ENCODE assay signal across 18 mouse cellular contexts in the genomic region with DNA sequence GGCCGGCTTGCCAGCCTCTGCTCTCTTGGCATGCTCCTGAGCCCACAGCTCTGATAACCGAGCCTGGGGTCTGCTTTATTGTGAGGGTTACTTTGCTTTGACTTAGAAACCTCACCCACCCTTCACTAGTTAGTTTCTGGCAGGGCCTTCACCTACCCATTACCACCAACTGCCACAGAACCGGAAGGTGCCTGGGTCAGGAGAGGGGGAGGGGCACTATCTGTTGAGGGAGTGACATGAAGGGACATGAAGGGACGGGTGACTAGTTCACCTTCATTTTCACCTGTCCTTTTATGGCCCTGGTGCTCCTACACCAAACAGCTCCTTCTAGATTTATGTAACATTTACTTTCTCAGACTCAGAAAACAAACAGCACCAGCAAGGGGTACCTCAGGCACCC. TPM values are rescaled to one million over a fixed set of nuclear protein-coding genes. Genes with fewer than 3 reads are reported as not detected.
DNase-seq lines count a peak whose midpoint lies in the region; ATAC-seq and TF ChIP-seq lines count a peak whose summit lies in the region.
"Had no signal": no experiment of that assay in that cellular context is flagged by ENCODE, and none has a peak within 500 bp of the region (broad histone marks: within the 10 kb centered on the region; RNA-seq: fewer than 3 reads in every experiment).

No protein-coding gene starts in this region.

- no peak overlapping the region for H3K4me3 ChIP-seq in hindbrain, embryonic 13.5 days
- H3K4me3 ChIP-seq in hindbrain, embryonic 11.5 days (ENCODE audit: low read depth, low read length), result no peak overlapping the region
- H3K4me3 ChIP-seq in liver, embryonic 16.5 days (ENCODE audit: low read depth, low read length), result no peak overlapping the region
- no peak overlapping the region for H3K4me3 ChIP-seq in stomach, postnatal 0 days (ENCODE audit: low read depth, low read length)
- H3K4me3 ChIP-seq: forebrain, embryonic 15.5 days; hindbrain, embryonic 15.5 days; left cerebral cortex, adult 2 months; myocyte had no signal

- 0 out of 2 replicates have a peak overlapping the region, but pooled peaks have one; percentile 30 for H3K9ac ChIP-seq in hindbrain, embryonic 13.5 days
- no peak overlapping the region for H3K9ac ChIP-seq in hindbrain, embryonic 11.5 days (ENCODE audit: low read depth, low read length)
- no peak overlapping the region for H3K9ac ChIP-seq in liver, embryonic 16.5 days (ENCODE audit: low read depth, low read length)
- no peak overlapping the region for H3K9ac ChIP-seq in stomach, postnatal 0 days (ENCODE audit: low read length)
- H3K9ac ChIP-seq: forebrain, embryonic 15.5 days; hindbrain, embryonic 15.5 days; liver, embryonic 14.5 days had no signal

- TF ChIP-seq EP300 in stomach, postnatal 0 days (optimal IDR thresholded peaks at IDR 0.05), result no peak

- H3K27me3 ChIP-seq in hindbrain, embryonic 13.5 days, result no peaks in the 10 kb centered on the region
- H3K27me3 ChIP-seq in hindbrain, embryonic 11.5 days (ENCODE audit: control insufficient read depth, insufficient read depth, low read length), result no peaks in the 10 kb centered on the region
- no peaks in the 10 kb centered on the region for H3K27me3 ChIP-seq in liver, embryonic 16.5 days (ENCODE audit: control insufficient read depth, insufficient read depth, low read depth, low read length)
- no peaks in the 10 kb centered on the region for H3K27me3 ChIP-seq in stomach, postnatal 0 days (ENCODE audit: control insufficient read depth, insufficient read depth, low read length)
- H3K27me3 ChIP-seq: forebrain, embryonic 15.5 days; hindbrain, embryonic 15.5 days; Patski had no signal

- TF ChIP-seq CTCF in stomach, postnatal 0 days (IDR thresholded peaks at IDR 0.05; ENCODE audit: low read depth), result no peak

- no peaks in the 10 kb centered on the region for H3K9me3 ChIP-seq in hindbrain, embryonic 13.5 days
- H3K9me3 ChIP-seq in hindbrain, embryonic 11.5 days (ENCODE audit: control insufficient read depth, low read length), result no peaks in the 10 kb centered on the region
- no peaks in the 10 kb centered on the region for H3K9me3 ChIP-seq in liver, embryonic 16.5 days (replicated peaks; ENCODE audit: control insufficient read depth, low read length)
- no peaks in the 10 kb centered on the region for H3K9me3 ChIP-seq in stomach, postnatal 0 days (ENCODE audit: control insufficient read depth, low read length)
- H3K9me3 ChIP-seq: forebrain, embryonic 15.5 days; hindbrain, embryonic 15.5 days had no signal

- H3K36me3 ChIP-seq in hindbrain, embryonic 13.5 days, result peaks cover 20% of the 10 kb centered on the region
- no peaks in the 10 kb centered on the region for H3K36me3 ChIP-seq in hindbrain, embryonic 11.5 days (ENCODE audit: control insufficient read depth, insufficient read depth, low read length)
- H3K36me3 ChIP-seq in liver, embryonic 16.5 days (ENCODE audit: control insufficient read depth, insufficient read depth), result peaks cover 5% of the 10 kb centered on the region; the same call in 1 of the 2 replicates
- H3K36me3 ChIP-seq in stomach, postnatal 0 days (ENCODE audit: control insufficient read depth, insufficient read depth, low read length), result peaks cover 5% of the 10 kb centered on the region; the same call in 1 of the 2 replicates

- H3K27ac ChIP-seq in hindbrain, embryonic 13.5 days, result no peak overlapping the region
- H3K27ac ChIP-seq in hindbrain, embryonic 11.5 days (ENCODE audit: low read depth, low read length), result no peak overlapping the region
- H3K27ac ChIP-seq in liver, embryonic 16.5 days (ENCODE audit: low read length), result peak overlapping the region; percentile 85
- peak overlapping the region; percentile 71 for H3K27ac ChIP-seq in stomach, postnatal 0 days (replicated peaks)
- H3K27ac ChIP-seq: forebrain, embryonic 15.5 days; hindbrain, embryonic 15.5 days; left cerebral cortex, adult 2 months; liver, embryonic 14.5 days; macrophage had no signal

- no peak overlapping the region for H3K4me2 ChIP-seq in hindbrain, embryonic 13.5 days
- H3K4me2 ChIP-seq in hindbrain, embryonic 11.5 days (replicated peaks; ENCODE audit: low read depth, low read length), result no peak overlapping the region
- no peak overlapping the region for H3K4me2 ChIP-seq in liver, embryonic 16.5 days (ENCODE audit: low read depth, low read length)
- H3K4me2 ChIP-seq in stomach, postnatal 0 days (replicated peaks; ENCODE audit: low read depth), result peak overlapping the region; percentile 31
- H3K4me2 ChIP-seq: forebrain, embryonic 15.5 days; hindbrain, embryonic 15.5 days had no signal

- WGBS in hindbrain, embryonic 13.5 days, result 93% methylated on average over 4 of the region's 4 CpGs
- 73% methylated on average over 4 of the region's 4 CpGs for WGBS in hindbrain, embryonic 11.5 days
- 30% methylated on average over 4 of the region's 4 CpGs for WGBS in liver, embryonic 16.5 days (ENCODE audit: insufficient replicate concordance)
- 46% methylated on average over 4 of the region's 4 CpGs for WGBS in stomach, postnatal 0 days

- ATAC-seq in hindbrain, embryonic 13.5 days (ENCODE audit: low FRiP score), result no peak
- no peak for ATAC-seq in hindbrain, embryonic 11.5 days (ENCODE audit: low FRiP score)
- ATAC-seq in liver, embryonic 16.5 days (ENCODE audit: low read depth), result no peak
- ATAC-seq in stomach, postnatal 0 days (ENCODE audit: low FRiP score, low TSS enrichment), result no peak
- ATAC-seq: forebrain, embryonic 15.5 days; Patski had no signal

- H3K4me1 ChIP-seq in hindbrain, embryonic 13.5 days (replicated peaks), result peaks cover 28% of the 10 kb centered on the region
- H3K4me1 ChIP-seq in hindbrain, embryonic 11.5 days (replicated peaks; ENCODE audit: control insufficient read depth, insufficient read depth, low read length), result peaks cover 2% of the 10 kb centered on the region; the same call in 1 of the 2 replicates
- H3K4me1 ChIP-seq in liver, embryonic 16.5 days (ENCODE audit: control insufficient read depth, low read depth, low read length), result peaks cover 32% of the 10 kb centered on the region
- no peaks in the 10 kb centered on the region for H3K4me1 ChIP-seq in stomach, postnatal 0 days (replicated peaks; ENCODE audit: control insufficient read depth, insufficient read depth)

- no peak for DNase-seq in hindbrain, embryonic 11.5 days (ENCODE audit: low spot score)
- DNase-seq in urinary bladder, postnatal 36 days (ENCODE audit: low spot score in 2 of 2), result peak; percentile 42 to 44
- no peak for DNase-seq in urinary bladder, postnatal 10 days (ENCODE audit: low spot score)
- DNase-seq in stomach, postnatal 0 days (ENCODE audit: low spot score), result no peak
- no peak for DNase-seq in adrenal gland, postnatal 25 days
- DNase-seq in layer of hippocampus, postnatal 10 days (ENCODE audit: low spot score in 2 of 2), result no peak
- DNase-seq: adrenal gland, adult 2 months; gastrocnemius, postnatal 36 days; thymus, adult 2 months had no signal

RNA-seq across cellular contexts. Expression of gene Cisd1, which starts 5.3 kb away (rescaled TPM):
- 253 and 266 TPM in 2 replicates for polyA plus RNA-seq in hindbrain, embryonic 13.5 days (2015; fragmentation: Nextera tagmentation; extraction: Ambion mirVana)
- polyA plus RNA-seq in hindbrain, embryonic 11.5 days (2014; fragmentation: Nextera tagmentation; extraction: Ambion mirVana), result 145 and 152 TPM in 2 replicates
- 61.9 and 69.4 TPM in 2 replicates for polyA plus RNA-seq in liver, embryonic 16.5 days (2015; fragmentation: Nextera tagmentation; extraction: Ambion mirVana)
- polyA plus RNA-seq in stomach, postnatal 0 days (2015; fragmentation: Nextera tagmentation; extraction: Ambion mirVana), result 143 and 147 TPM in 2 replicates
- total RNA-seq in adrenal gland, postnatal 25 days (2021), result 95.3 and 110 TPM in 2 replicates
- 100 to 1,000 TPM; 122 to 130 TPM for total RNA-seq in layer of hippocampus, postnatal 10 days (2021)

RNA-seq across cellular contexts. Expression of gene Ipmk, which starts 8.1 kb away (rescaled TPM):
- polyA plus RNA-seq in hindbrain, embryonic 13.5 days (2015; fragmentation: Nextera tagmentation; extraction: Ambion mirVana), result 16.7 and 16.9 TPM in 2 replicates
- polyA plus RNA-seq in hindbrain, embryonic 11.5 days (2014; fragmentation: Nextera tagmentation; extraction: Ambion mirVana), result 20.9 and 21.4 TPM in 2 replicates
- 9.1 and 9.3 TPM in 2 replicates for polyA plus RNA-seq in liver, embryonic 16.5 days (2015; fragmentation: Nextera tagmentation; extraction: Ambion mirVana)
- polyA plus RNA-seq in stomach, postnatal 0 days (2015; fragmentation: Nextera tagmentation; extraction: Ambion mirVana), result 9.0 and 9.7 TPM in 2 replicates
- 17.2 and 21.9 TPM in 2 replicates for total RNA-seq in adrenal gland, postnatal 25 days (2021)
- 10 to 100 TPM; 32.5 to 33.6 TPM for total RNA-seq in layer of hippocampus, postnatal 10 days (2021)

RNA-seq across cellular contexts. Expression of gene Ube2d1, which starts 54.4 kb away (rescaled TPM):
- 182 and 186 TPM in 2 replicates for polyA plus RNA-seq in hindbrain, embryonic 13.5 days (2015; fragmentation: Nextera tagmentation; extraction: Ambion mirVana)
- 192 and 221 TPM in 2 replicates for polyA plus RNA-seq in hindbrain, embryonic 11.5 days (2014; fragmentation: Nextera tagmentation; extraction: Ambion mirVana)
- 6.5 and 6.6 TPM in 2 replicates for polyA plus RNA-seq in liver, embryonic 16.5 days (2015; fragmentation: Nextera tagmentation; extraction: Ambion mirVana)
- 25.6 and 30.7 TPM in 2 replicates for polyA plus RNA-seq in stomach, postnatal 0 days (2015; fragmentation: Nextera tagmentation; extraction: Ambion mirVana)
- total RNA-seq in adrenal gland, postnatal 25 days (2021), result 24.2 and 26.2 TPM in 2 replicates
- 10 to 100 TPM; 70.3 to 79.7 TPM for total RNA-seq in layer of hippocampus, postnatal 10 days (2021)

Comparison
In these comparisons a context has a peak if more than half of its experiments do, and no peak if none do; other contexts are left out.
1. DNase-seq: peak in urinary bladder, postnatal 36 days (2 of 2); none in hindbrain, embryonic 11.5 days (single experiment), urinary bladder, postnatal 10 days (single experiment), stomach, postnatal 0 days (single experiment), adrenal gland, postnatal 25 days (single experiment) and layer of hippocampus, postnatal 10 days (0 of 2).
2. H3K27ac ChIP-seq: peak in liver, embryonic 16.5 days (single experiment) and stomach, postnatal 0 days (single experiment); none in hindbrain, embryonic 13.5 days (single experiment) and hindbrain, embryonic 11.5 days (single experiment).